Mouse (Mus musculus) thymus, adult 2 months (tissue): ENCODE measurements around the gene Park7.

ENCODE experiments used
- CTCF ChIP-seq: fragments of 200-500 bp; IDR thresholded peaks from 2 replicates; pipeline ENCODE4 v1.5.1; 2012; ENCODE audit warnings: mild to moderate bottlenecking, control low read depth, low read length, moderate library complexity, borderline replicate concordance; ENCODE audit not compliant: control insufficient read depth, poor library complexity, insufficient read depth; ENCODE audit errors: extremely low read depth
- POLR2A ChIP-seq: fragments of 200-500 bp; IDR thresholded peaks from 2 replicates; pipeline ENCODE4 v1.6.1; 2012; ENCODE audit warnings: mild to moderate bottlenecking, low read length, control low read depth, moderate library complexity; ENCODE audit not compliant: control insufficient read depth, poor library complexity, insufficient read depth; ENCODE audit errors: extremely low read depth

GRCm38 (mm10) chr4:150862626-150863375 is 51.4 kb downstream of the Park7 start:
- TF ChIP-seq POLR2A (no peak), CTCF (no peak)
